Mouse (Mus musculus) lung, postnatal 0 days (tissue): ENCODE data around the gene Atp6v1g2.

Experiments used
- CTCF ChIP-seq: IDR thresholded peaks from 2 replicates; pipeline ENCODE4 v1.5.1; 2016; ENCODE audit warnings: antibody characterized with exemption, mild to moderate bottlenecking
- EP300 ChIP-seq: IDR thresholded peaks from 2 replicates; pipeline ENCODE4 v1.6.1; 2016; ENCODE audit warnings: antibody characterized with exemption, mild to moderate bottlenecking, control low read depth

GRCm38 (mm10) chr17:35202442-35202841, 31.0 kb upstream of the Atp6v1g2 start:
- no peak for TF ChIP-seq CTCF
- no peak for TF ChIP-seq EP300
